Mouse (Mus musculus) midbrain, embryonic 13.5 days (tissue): ENCODE measurements around the gene Chd2. TPM values are rescaled to one million over a fixed set of nuclear protein-coding genes. Genes with fewer than 3 reads are reported as not detected.

Source experiments
- ATAC-seq: fragments of 200-750 bp; cut with Nextera tagmentation; 2 replicates; pipeline ENCODE4 v1.8.0; 2017; ENCODE audit warnings: mild to moderate bottlenecking, moderate TSS enrichment, moderate library complexity
- H3K27ac ChIP-seq: fragments of 300-500 bp; sonication (generic); 2 replicates; pipeline ENCODE4 v1.5.1; 2015; ENCODE audit warnings: inconsistent platforms, mild to moderate bottlenecking, moderate library complexity
- H3K27me3 ChIP-seq: fragments of 300-500 bp; sonication (generic); 2 replicates; pipeline ENCODE4 v1.6.1; 2015; ENCODE audit warnings: mild to moderate bottlenecking, inconsistent platforms
- H3K36me3 ChIP-seq: fragments of 300-500 bp; sonication (generic); 2 replicates; pipeline ENCODE4 v1.6.1; 2015; ENCODE audit warnings: mild to moderate bottlenecking, inconsistent platforms
- H3K4me1 ChIP-seq: fragments of 300-500 bp; sonication (generic); replicated peaks from 2 replicates; pipeline ENCODE4 v1.6.1; 2015; ENCODE audit warnings: inconsistent platforms
- H3K4me2 ChIP-seq: fragments of 300-500 bp; sonication (generic); replicated peaks from 2 replicates; pipeline ENCODE4 v1.6.1; 2015; ENCODE audit warnings: moderate library complexity, mild to moderate bottlenecking, inconsistent platforms
- H3K4me3 ChIP-seq: fragments of 300-500 bp; sonication (generic); replicated peaks from 2 replicates; pipeline ENCODE4 v1.5.1; 2015; ENCODE audit warnings: mild to moderate bottlenecking, inconsistent platforms
- H3K9ac ChIP-seq: fragments of 300-500 bp; sonication (generic); replicated peaks from 2 replicates; pipeline ENCODE4 v1.6.1; 2015; ENCODE audit warnings: mild to moderate bottlenecking, inconsistent platforms
- H3K9me3 ChIP-seq: fragments of 300-500 bp; sonication (generic); 2 replicates; pipeline ENCODE4 v1.6.1; 2016; ENCODE audit warnings: mild to moderate bottlenecking, inconsistent platforms
- WGBS: fragments of 180-500 bp; shearing (Covaris S2); methylation state at CpG from one replicate; pipeline ENCODE4 v1.1.7; 2015; 5-methylcytosine and 5-hydroxymethylcytosine counted together
- polyA plus RNA-seq: library from polyadenylated mRNA; unstranded; fragments of >200 nt; fragmentation: Nextera tagmentation; extraction: Ambion mirVana; gene quantifications from 2 replicates; pipeline ENCODE4 v1.2.1, GENCODE M21; 2015

Chd2 gene
- polyA plus RNA-seq, 1 experiment from 2014 or later, result 48.5 TPM

GRCm38 (mm10) chr7:73424243-73424642, 117.4 kb downstream of the Chd2 start:
- 20% methylated on average over 3 of the region's 3 CpGs for WGBS
- ATAC-seq, result no peak
- Histone ChIP-seq H3K27me3 (no peaks in the 10 kb centered on the region), H3K4me2 (no peak overlapping the region), H3K36me3 (peaks cover 40% of the 10 kb centered on the region), H3K27ac (peak overlapping the region; percentile 57), H3K9ac (0 out of 2 replicates have a peak overlapping the region, but pooled peaks have one; percentile 36), H3K4me3 (no peak overlapping the region), H3K9me3 (no peaks in the 10 kb centered on the region), H3K4me1 (peaks cover 55% of the 10 kb centered on the region)

GRCm38 (mm10) chr7:73423236-73423635, 118.4 kb downstream of the Chd2 start:
- peaks cover 65% of the 10 kb centered on the region for H3K4me1 ChIP-seq
- peak overlapping the region; percentile 57 for H3K27ac ChIP-seq
- H3K9ac ChIP-seq, result no peak overlapping the region
- no peak for ATAC-seq
- no peaks in the 10 kb centered on the region for H3K27me3 ChIP-seq
- no peaks in the 10 kb centered on the region for H3K9me3 ChIP-seq
- 78% methylated on average over 13 of the region's 13 CpGs for WGBS
- H3K4me3 ChIP-seq, result no peak overlapping the region
- no peak overlapping the region for H3K4me2 ChIP-seq
- peaks cover 40% of the 10 kb centered on the region for H3K36me3 ChIP-seq

- Histone ChIP-seq H3K4me1 (peaks cover 73% of the 10 kb centered on the region), H3K9ac (no peak overlapping the region), H3K4me3 (no peak overlapping the region), H3K4me2 (no peak overlapping the region), H3K27me3 (no peaks in the 10 kb centered on the region), H3K36me3 (peaks cover 40% of the 10 kb centered on the region), H3K27ac (peak overlapping the region; percentile 70), H3K9me3 (no peaks in the 10 kb centered on the region)
- peak; percentile 27; the same call in 1 of the 2 replicates for ATAC-seq
- WGBS, result 27% methylated on average over 12 of the region's 12 CpGs
Observed at GRCm38 (mm10) chr7:73422223-73423113, 119.2 kb downstream of the Chd2 start.

GRCm38 (mm10) chr7:73421278-73422015, 120.2 kb downstream of the Chd2 start:
- H3K9me3 ChIP-seq, result no peaks in the 10 kb centered on the region
- no peak overlapping the region for H3K9ac ChIP-seq
- peak overlapping the region; percentile 70 for H3K27ac ChIP-seq
- ATAC-seq, result 0 out of 2 replicates have a peak, but pooled peaks have one; percentile 17
- H3K36me3 ChIP-seq, result peaks cover 39% of the 10 kb centered on the region
- no peak overlapping the region for H3K4me3 ChIP-seq
- H3K27me3 ChIP-seq, result no peaks in the 10 kb centered on the region
- WGBS, result 62% methylated on average over 9 of the region's 9 CpGs
- peaks cover 76% of the 10 kb centered on the region for H3K4me1 ChIP-seq
- H3K4me2 ChIP-seq, result no peak overlapping the region

- 35% methylated on average over 5 of the region's 5 CpGs for WGBS
Observed at GRCm38 (mm10) chr7:73420827-73421226, 120.8 kb downstream of the Chd2 start.

GRCm38 (mm10) chr7:73419375-73419774, 122.3 kb downstream of the Chd2 start:
- 34% methylated on average over 7 of the region's 7 CpGs for WGBS
- H3K9ac ChIP-seq, result no peak overlapping the region
- peaks cover 58% of the 10 kb centered on the region for H3K36me3 ChIP-seq
- no peaks in the 10 kb centered on the region for H3K9me3 ChIP-seq
- 0 out of 2 replicates have a peak, but pooled peaks have one; percentile 12 for ATAC-seq
- no peak overlapping the region for H3K4me2 ChIP-seq
- peaks cover 73% of the 10 kb centered on the region for H3K4me1 ChIP-seq
- H3K27me3 ChIP-seq, result no peaks in the 10 kb centered on the region
- H3K27ac ChIP-seq, result peak overlapping the region; percentile 70
- no peak overlapping the region for H3K4me3 ChIP-seq

More at GRCm38 (mm10) chr7:73420827-73421226, 120.8 kb downstream of the Chd2 start:
- Histone ChIP-seq H3K27me3 (no peaks in the 10 kb centered on the region), H3K4me2 (no peak overlapping the region), H3K9ac (0 out of 2 replicates have a peak overlapping the region, but pooled peaks have one; percentile 5), H3K4me1 (peaks cover 76% of the 10 kb centered on the region), H3K9me3 (no peaks in the 10 kb centered on the region), H3K4me3 (no peak overlapping the region), H3K27ac (peak overlapping the region; percentile 70), H3K36me3 (peaks cover 45% of the 10 kb centered on the region)
- ATAC-seq, result no peak

- Histone ChIP-seq H3K4me1 (peaks cover 63% of the 10 kb centered on the region), H3K27me3 (no peaks in the 10 kb centered on the region), H3K4me2 (no peak overlapping the region), H3K9me3 (no peaks in the 10 kb centered on the region), H3K9ac (no peak overlapping the region), H3K27ac (no peak overlapping the region), H3K36me3 (peaks cover 93% of the 10 kb centered on the region), H3K4me3 (no peak overlapping the region)
- 81% methylated on average over 9 of the region's 14 CpGs for WGBS
- ATAC-seq, result no peak
Observed at GRCm38 (mm10) chr7:73414192-73414591, 127.4 kb downstream of the Chd2 start.

- H3K36me3 ChIP-seq, result peaks cover 82% of the 10 kb centered on the region
- H3K4me2 ChIP-seq, result no peak overlapping the region
- H3K27me3 ChIP-seq, result no peaks in the 10 kb centered on the region
- H3K9ac ChIP-seq, result peak overlapping the region; percentile 32; the same call in 1 of the 2 replicates
- peaks cover 46% of the 10 kb centered on the region for H3K4me1 ChIP-seq
- peak; percentile 19; the same call in 1 of the 2 replicates for ATAC-seq
- peak overlapping the region; percentile 57 for H3K27ac ChIP-seq
- 79% methylated on average over 7 of the region's 7 CpGs for WGBS
- H3K4me3 ChIP-seq, result no peak overlapping the region
- H3K9me3 ChIP-seq, result no peaks in the 10 kb centered on the region
Observed at GRCm38 (mm10) chr7:73412419-73412818, 129.2 kb downstream of the Chd2 start.

- H3K4me1 ChIP-seq, result peaks cover 43% of the 10 kb centered on the region
- H3K36me3 ChIP-seq, result peaks cover 82% of the 10 kb centered on the region
- no peak overlapping the region for H3K4me3 ChIP-seq
- peak overlapping the region; percentile 57 for H3K27ac ChIP-seq
- WGBS, result 80% methylated on average over 4 of the region's 4 CpGs
- no peak overlapping the region for H3K9ac ChIP-seq
- ATAC-seq, result 0 out of 2 replicates have a peak, but pooled peaks have one; percentile 5
- H3K4me2 ChIP-seq, result no peak overlapping the region
- no peaks in the 10 kb centered on the region for H3K9me3 ChIP-seq
- H3K27me3 ChIP-seq, result no peaks in the 10 kb centered on the region
Observed at GRCm38 (mm10) chr7:73411986-73412385, 129.6 kb downstream of the Chd2 start.

- no peak overlapping the region for H3K9ac ChIP-seq
- no peak for ATAC-seq
- no peak overlapping the region for H3K4me2 ChIP-seq
- no peak overlapping the region for H3K4me3 ChIP-seq
- no peaks in the 10 kb centered on the region for H3K27me3 ChIP-seq
- H3K36me3 ChIP-seq, result peaks cover 84% of the 10 kb centered on the region
- H3K27ac ChIP-seq, result peak overlapping the region; percentile 57; the same call in 1 of the 2 replicates
- 57% methylated on average over 7 of the region's 7 CpGs for WGBS
- peaks cover 43% of the 10 kb centered on the region for H3K4me1 ChIP-seq
- no peaks in the 10 kb centered on the region for H3K9me3 ChIP-seq
Observed at GRCm38 (mm10) chr7:73411523-73411922, 130.1 kb downstream of the Chd2 start.

- Histone ChIP-seq H3K27ac (no peak overlapping the region), H3K9me3 (no peaks in the 10 kb centered on the region), H3K4me2 (no peak overlapping the region), H3K36me3 (peaks cover 55% of the 10 kb centered on the region), H3K27me3 (no peaks in the 10 kb centered on the region), H3K9ac (no peak overlapping the region), H3K4me1 (peaks cover 42% of the 10 kb centered on the region), H3K4me3 (no peak overlapping the region)
- WGBS, result 91% methylated on average over 11 of the region's 11 CpGs
- no peak for ATAC-seq
Observed at GRCm38 (mm10) chr7:73405550-73405949, 136.1 kb downstream of the Chd2 start.

- no peak overlapping the region for H3K27ac ChIP-seq
- peaks cover 51% of the 10 kb centered on the region for H3K4me1 ChIP-seq
- H3K4me2 ChIP-seq, result no peak overlapping the region
- no peak for ATAC-seq
- H3K9me3 ChIP-seq, result no peaks in the 10 kb centered on the region
- peaks cover 39% of the 10 kb centered on the region for H3K36me3 ChIP-seq
- H3K27me3 ChIP-seq, result no peaks in the 10 kb centered on the region
- no peak overlapping the region for H3K9ac ChIP-seq
- 32% methylated on average over 3 of the region's 3 CpGs for WGBS
- no peak overlapping the region for H3K4me3 ChIP-seq
Observed at GRCm38 (mm10) chr7:73403538-73403937, 138.1 kb downstream of the Chd2 start.
